In genomic region chr5:30406876-30407275, GRCm38 (mm10) we compare ENCODE assay signal across 10 mouse cellular contexts. TPM values are rescaled to one million over a fixed set of nuclear protein-coding genes. Genes with fewer than 3 reads are reported as not detected.
DNase-seq lines count a peak whose midpoint lies in the region; ATAC-seq and TF ChIP-seq lines count a peak whose summit lies in the region.
"Had no signal": no experiment of that assay in that cellular context is flagged by ENCODE, and none has a peak within 500 bp of the region (broad histone marks: within the 10 kb centered on the region; RNA-seq: fewer than 3 reads in every experiment).

No protein-coding gene starts in this region.

- no peak for ATAC-seq in kidney, embryonic 15.5 days (replicated peaks; ENCODE audit: low FRiP score)
- 0 out of 2 replicates have a peak, but pooled peaks have one; percentile 46 for ATAC-seq in hindbrain, postnatal 0 days

- peak; percentile 30 for DNase-seq in kidney, postnatal 10 days
- DNase-seq in R1 (ENCODE audit: low read depth, low spot score), result peak; percentile 70
- DNase-seq in embryo, embryonic 11.5 days (ENCODE audit: low read depth, low spot score), result peak; percentile 11
- DNase-seq in hindbrain, postnatal 0 days (ENCODE audit: low spot score), result peak; percentile 44
- no peak for DNase-seq in frontal cortex, postnatal 10 days (ENCODE audit: low spot score in 2 of 2)
- DNase-seq in cerebellum, adult 2 months, result no peak

- no peak overlapping the region for H3K4me3 ChIP-seq in kidney, embryonic 15.5 days (replicated peaks)
- H3K4me3 ChIP-seq in hindbrain, postnatal 0 days (ENCODE audit: low read length), result no peak overlapping the region
- H3K4me3 ChIP-seq in cerebellum, adult 2 months (replicated peaks; ENCODE audit: insufficient read depth, low read depth, low read length), result no peak overlapping the region
- H3K4me3 ChIP-seq: erythroblast, embryonic 14.5 days had no signal

- no peak overlapping the region for H3K9ac ChIP-seq in kidney, embryonic 15.5 days
- no peak overlapping the region for H3K9ac ChIP-seq in hindbrain, postnatal 0 days (replicated peaks; ENCODE audit: low read length)

- H3K27me3 ChIP-seq in kidney, embryonic 15.5 days, result no peaks in the 10 kb centered on the region
- H3K27me3 ChIP-seq in hindbrain, postnatal 0 days (ENCODE audit: insufficient read depth, low read length), result 0 out of 2 replicates have a peak, but pooled peaks cover 4% of the 10 kb centered on the region
- H3K27me3 ChIP-seq in cerebellum, adult 2 months (ENCODE audit: control insufficient read depth, insufficient read depth, low read length), result no peaks in the 10 kb centered on the region

- no peak overlapping the region for H3K4me2 ChIP-seq in kidney, embryonic 15.5 days
- H3K4me2 ChIP-seq in hindbrain, postnatal 0 days (ENCODE audit: low read depth, low read length), result 0 out of 2 replicates have a peak overlapping the region, but pooled peaks have one; percentile 16

- peaks cover 6% of the 10 kb centered on the region; the same call in 1 of the 2 replicates for H3K4me1 ChIP-seq in kidney, embryonic 15.5 days
- no peaks in the 10 kb centered on the region for H3K4me1 ChIP-seq in hindbrain, postnatal 0 days (ENCODE audit: insufficient read depth, low read length)
- no peaks in the 10 kb centered on the region for H3K4me1 ChIP-seq in cerebellum, adult 2 months (ENCODE audit: control insufficient read depth, insufficient read depth, low read length)

- no peaks in the 10 kb centered on the region for H3K36me3 ChIP-seq in kidney, embryonic 15.5 days
- H3K36me3 ChIP-seq in hindbrain, postnatal 0 days (ENCODE audit: insufficient read depth, low read length), result no peaks in the 10 kb centered on the region

- TF ChIP-seq POLR2A in cerebellum, adult 2 months (IDR thresholded peaks at IDR 0.05; ENCODE audit: borderline replicate concordance, insufficient read depth, low read length), result no peak

- H3K27ac ChIP-seq in kidney, embryonic 15.5 days, result no peak overlapping the region
- no peak overlapping the region for H3K27ac ChIP-seq in hindbrain, postnatal 0 days
- H3K27ac ChIP-seq in cerebellum, adult 2 months (ENCODE audit: insufficient read depth, low read length), result no peak overlapping the region
- H3K27ac ChIP-seq: macrophage had no signal

- 21% methylated on average over 9 of the region's 9 CpGs for WGBS in kidney, embryonic 15.5 days
- WGBS in hindbrain, postnatal 0 days, result 9% methylated on average over 9 of the region's 9 CpGs
- WGBS in cerebellum, adult 2 months, result 13% methylated on average over 9 of the region's 9 CpGs

- no peak for TF ChIP-seq CTCF in hindbrain, postnatal 0 days (IDR thresholded peaks at IDR 0.05; ENCODE audit: low read depth)
- no peak for TF ChIP-seq CTCF in cerebellum, adult 2 months (IDR thresholded peaks at IDR 0.05; ENCODE audit: borderline replicate concordance, insufficient read depth, low read depth, low read length)

- H3K9me3 ChIP-seq in kidney, embryonic 15.5 days (replicated peaks), result no peaks in the 10 kb centered on the region
- H3K9me3 ChIP-seq in hindbrain, postnatal 0 days (ENCODE audit: low read length), result no peaks in the 10 kb centered on the region

RNA-seq across cellular contexts. Expression of gene Otof, which starts 54.9 kb away (rescaled TPM):
- 0.09 and 0.17 TPM in 2 replicates for polyA plus RNA-seq in kidney, embryonic 15.5 days (2015; fragmentation: Nextera tagmentation; extraction: Ambion mirVana)
- 12.2 and 13.0 TPM in 2 replicates for total RNA-seq in hindbrain, postnatal 0 days (2014; rRNA removed)
- polyA plus RNA-seq in hindbrain, postnatal 0 days (2015; fragmentation: Nextera tagmentation; extraction: Ambion mirVana), result 5.5 and 7.1 TPM in 2 replicates
- 2.6 and 3.1 TPM in 2 replicates for polyA plus RNA-seq in cerebellum, adult 2 months (2012; rRNA removed)
- polyA plus RNA-seq: erythroblast, embryonic 14.5 days; macrophage had no signal

RNA-seq across cellular contexts. Expression of gene 1700001C02Rik, which starts 59.0 kb away (rescaled TPM):
- not detected in 2 replicates for polyA plus RNA-seq in kidney, embryonic 15.5 days (2015; fragmentation: Nextera tagmentation; extraction: Ambion mirVana)
- 0.72 TPM in 1 of 2 replicates, not detected in the other for total RNA-seq in hindbrain, postnatal 0 days (2014; rRNA removed)
- polyA plus RNA-seq in hindbrain, postnatal 0 days (2015; fragmentation: Nextera tagmentation; extraction: Ambion mirVana), result 3.4 and 4.0 TPM in 2 replicates
- 0.52 and 1.7 TPM in 2 replicates for polyA plus RNA-seq in cerebellum, adult 2 months (2012; rRNA removed)
- total RNA-seq: layer of hippocampus, adult 18-20 months had no signal
- polyA plus RNA-seq: erythroblast, embryonic 14.5 days; macrophage had no signal

Comparison
In these comparisons a context has a peak if more than half of its experiments do, and no peak if none do; other contexts are left out.
1. DNase-seq: peak in kidney, postnatal 10 days (single experiment), R1 (single experiment), embryo, embryonic 11.5 days (single experiment) and hindbrain, postnatal 0 days (single experiment); none in frontal cortex, postnatal 10 days (0 of 2) and cerebellum, adult 2 months (0 of 2).